Mouse (Mus musculus) cerebellum, adult (tissue): ENCODE measurements at regions not wholly inside any gene's neighbourhood (a gene's known extent, or its start where the extent isn't known, plus 50 kb on each side); places are given as distances from the start of the nearest gene placed in this dataset.

Experiments
- ATAC-seq: cut with Nextera tagmentation; 2 replicates; pipeline ENCODE4 v1.9.2; 2017; ENCODE audit warnings: mild to moderate bottlenecking, moderate library complexity, mixed read lengths; ENCODE audit not compliant: insufficient number of reproducible peaks, low FRiP score, low TSS enrichment

- ATAC-seq = no peak
Observed at GRCm38 (mm10) chr13:55895505-55895904, 59.5 kb upstream of the Pitx1 start.

- no peak for ATAC-seq
Observed at GRCm38 (mm10) chr13:55893154-55894018, 57.4 kb upstream of the Pitx1 start.

GRCm38 (mm10) chr13:55892250-55892649, 56.3 kb upstream of the Pitx1 start:
- no peak for ATAC-seq

- no peak for ATAC-seq
Observed at GRCm38 (mm10) chr13:55887099-55887736, 51.2 kb upstream of the Pitx1 start.
